Mouse (Mus musculus): ENCODE data around the gene Prdx2. TPM values are rescaled to one million over a fixed set of nuclear protein-coding genes. Genes with fewer than 3 reads are reported as not detected.

Prdx2 gene
- polyA plus RNA-seq, 1 experiment from 2014 or later = 810 TPM

- H3K9ac ChIP-seq (replicated peaks; ENCODE audit: low read length) = no peak overlapping the region
- no peaks in the 10 kb centered on the region for H3K9me3 ChIP-seq (ENCODE audit: low read length)
- H3K4me2 ChIP-seq (replicated peaks; ENCODE audit: low read depth, low read length) = peak overlapping the region; percentile 56
- peaks cover 17% of the 10 kb centered on the region for H3K4me1 ChIP-seq (ENCODE audit: insufficient read depth, low read length)
- peak overlapping the region; percentile 39 for H3K4me3 ChIP-seq (ENCODE audit: low read length)
- H3K36me3 ChIP-seq (ENCODE audit: insufficient read depth, low read length) = no peaks in the 10 kb centered on the region
- H3K27me3 ChIP-seq (ENCODE audit: insufficient read depth, low read length) = peaks cover 58% of the 10 kb centered on the region
- no peak for ATAC-seq (ENCODE audit: low FRiP score, low TSS enrichment)
- H3K27ac ChIP-seq (ENCODE audit: low read length) = no peak overlapping the region
- WGBS = 16% methylated on average over 23 of the region's 23 CpGs
Observed at GRCm38 (mm10) chr8:84936041-84936961, 33.1 kb upstream of the Prdx2 start.

DNA sequence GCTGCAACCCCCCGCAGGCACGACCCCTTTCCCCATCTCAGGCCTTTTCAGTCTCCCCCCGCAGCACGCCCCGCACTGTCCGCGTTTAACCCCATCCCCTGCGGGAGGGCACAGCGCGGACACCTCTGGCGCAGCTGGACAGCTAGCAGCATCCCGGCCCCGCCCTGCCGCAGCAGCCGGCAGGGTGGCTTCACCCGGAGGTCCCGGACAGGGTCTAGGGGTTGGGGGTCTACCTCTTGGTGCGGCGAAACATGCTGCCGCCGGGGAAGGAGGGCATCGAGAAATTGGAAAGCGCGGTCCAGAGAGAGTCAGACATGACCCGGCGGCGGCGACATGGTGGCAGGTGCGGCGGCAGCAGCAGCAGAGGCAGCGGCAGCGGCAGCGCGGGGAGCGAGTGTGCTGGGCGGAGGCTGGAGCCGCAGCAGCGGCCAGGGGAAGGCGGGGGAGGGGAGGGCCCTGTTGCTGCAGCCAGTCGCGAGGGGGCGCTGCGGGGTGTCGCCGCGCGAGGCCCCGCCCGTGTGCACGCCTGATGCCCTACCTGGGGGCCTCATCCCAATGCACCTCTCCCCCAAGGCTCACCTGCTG, 32.3 kb upstream of the Prdx2 start, which contains the start of gene Mast1:
Gene Mast1, minus strand, starts transcription at position 398 of the 585 bp plus-strand sequence.
- H3K9ac ChIP-seq (replicated peaks; ENCODE audit: low read length) = no peak within 1 kb of the TSS; the same call in 1 of the 2 replicates
- H3K4me2 ChIP-seq (replicated peaks; ENCODE audit: low read depth, low read length) = peak within 1 kb of the TSS; percentile 56
- H3K27ac ChIP-seq (ENCODE audit: low read length) = no peak within 1 kb of the TSS
- H3K9me3 ChIP-seq (ENCODE audit: low read length) = no peaks in the 10 kb centered on the region
- H3K4me1 ChIP-seq (ENCODE audit: insufficient read depth, low read length) = peaks cover 17% of the 10 kb centered on the region
- peak within 1 kb of the TSS; percentile 39 for H3K4me3 ChIP-seq (ENCODE audit: low read length)
- H3K36me3 ChIP-seq (ENCODE audit: insufficient read depth, low read length) = no peaks in the 10 kb centered on the region
- under 1% methylated on average over 50 of the region's 50 CpGs for WGBS
- H3K27me3 ChIP-seq (ENCODE audit: insufficient read depth, low read length) = peaks cover 56% of the 10 kb centered on the region
- peak; percentile 62; the same call in 1 of the 2 replicates for ATAC-seq (ENCODE audit: low FRiP score, low TSS enrichment)

DNA sequence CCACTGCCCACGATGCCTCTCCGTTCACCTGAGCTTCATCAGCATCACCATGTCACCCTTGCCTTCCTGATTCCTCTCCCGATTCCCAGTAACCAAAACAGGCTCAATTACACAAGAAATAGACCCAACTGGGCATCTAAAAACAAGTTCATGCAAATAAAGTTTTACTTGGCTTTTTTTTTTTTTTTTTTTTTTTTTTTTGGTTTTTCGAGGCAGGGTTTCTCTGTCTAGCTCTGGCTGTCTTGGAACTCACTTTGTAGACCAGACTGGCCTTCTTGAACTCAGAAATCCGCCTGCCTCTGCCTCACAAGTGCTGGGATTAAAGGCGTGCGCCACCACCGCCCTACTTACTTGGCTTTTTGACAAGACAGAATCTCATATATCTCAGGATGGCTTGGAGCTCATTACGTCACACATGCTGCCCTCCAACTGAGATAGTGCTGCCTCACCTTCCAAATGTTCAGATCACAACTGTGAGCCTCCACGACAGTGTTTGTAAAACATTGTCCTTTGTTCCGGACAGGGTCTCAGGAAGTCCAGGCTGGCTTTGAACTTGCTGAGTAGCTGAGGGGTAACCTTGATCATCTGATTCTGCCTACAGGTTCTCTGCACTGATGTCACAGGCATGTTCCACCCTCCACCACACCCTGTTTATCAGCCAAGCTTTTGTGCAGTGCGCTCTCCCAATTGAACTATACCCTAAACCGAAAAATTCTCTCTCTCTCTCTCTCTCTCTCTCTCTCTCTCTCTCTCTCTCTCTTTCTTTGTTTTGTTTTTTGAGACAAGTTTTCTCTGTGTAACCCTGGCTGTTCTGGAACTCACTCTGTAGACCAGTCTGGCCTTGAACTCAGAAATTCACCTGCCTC, 31.5 kb upstream of the Prdx2 start:
- no peaks in the 10 kb centered on the region for H3K36me3 ChIP-seq (ENCODE audit: insufficient read depth, low read length)
- peaks cover 57% of the 10 kb centered on the region for H3K27me3 ChIP-seq (ENCODE audit: insufficient read depth, low read length)
- 59% methylated on average over 13 of the region's 13 CpGs for WGBS
- no peak for ATAC-seq (ENCODE audit: low FRiP score, low TSS enrichment)
- peaks cover 17% of the 10 kb centered on the region for H3K4me1 ChIP-seq (ENCODE audit: insufficient read depth, low read length)
- no peak overlapping the region for H3K27ac ChIP-seq (ENCODE audit: low read length)
- H3K9ac ChIP-seq (replicated peaks; ENCODE audit: low read length) = no peak overlapping the region
- H3K9me3 ChIP-seq (ENCODE audit: low read length) = no peaks in the 10 kb centered on the region
- peak overlapping the region; percentile 56 for H3K4me2 ChIP-seq (replicated peaks; ENCODE audit: low read depth, low read length)
- no peak overlapping the region for H3K4me3 ChIP-seq (ENCODE audit: low read length)

DNA sequence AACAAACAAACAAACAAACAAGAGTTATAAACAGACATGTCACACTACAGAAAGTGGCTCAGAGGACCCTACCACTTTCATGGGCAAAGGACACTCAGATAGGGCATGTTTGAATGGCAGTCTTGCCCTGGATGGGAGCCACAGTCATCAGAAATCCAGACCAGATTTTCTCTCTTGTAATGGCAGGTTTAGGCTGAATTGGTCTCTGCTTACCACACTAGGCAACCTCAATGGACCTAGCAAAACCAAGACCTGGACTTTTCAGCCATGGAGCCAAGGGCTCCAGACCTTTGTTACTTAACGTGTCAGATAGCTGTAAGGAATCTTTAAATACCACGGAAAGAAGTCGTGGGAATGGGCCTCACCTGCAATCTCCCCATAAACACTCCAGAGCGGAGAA, 25.7 kb upstream of the Prdx2 start:
- Histone ChIP-seq H3K9me3 (ENCODE audit: low read length) (no peaks in the 10 kb centered on the region), H3K4me1 (ENCODE audit: insufficient read depth, low read length) (peaks cover 12% of the 10 kb centered on the region), H3K4me3 (ENCODE audit: low read length) (no peak overlapping the region), H3K4me2 (replicated peaks; ENCODE audit: low read depth, low read length) (no peak overlapping the region), H3K27ac (ENCODE audit: low read length) (no peak overlapping the region), H3K27me3 (ENCODE audit: insufficient read depth, low read length) (peaks cover 57% of the 10 kb centered on the region), H3K9ac (replicated peaks; ENCODE audit: low read length) (no peak overlapping the region), H3K36me3 (ENCODE audit: insufficient read depth, low read length) (no peaks in the 10 kb centered on the region)
- WGBS = 17% methylated on average over 4 of the region's 4 CpGs
- no peak for ATAC-seq (ENCODE audit: low FRiP score, low TSS enrichment)

GRCm38 (mm10) chr8:84944478-84945160, 24.8 kb upstream of the Prdx2 start:
- Histone ChIP-seq H3K36me3 (ENCODE audit: insufficient read depth, low read length) (no peaks in the 10 kb centered on the region), H3K27ac (ENCODE audit: low read length) (no peak overlapping the region), H3K4me1 (ENCODE audit: insufficient read depth, low read length) (peaks cover 12% of the 10 kb centered on the region), H3K9me3 (ENCODE audit: low read length) (no peaks in the 10 kb centered on the region), H3K4me2 (replicated peaks; ENCODE audit: low read depth, low read length) (peak overlapping the region; percentile 12; the same call in 1 of the 2 replicates), H3K27me3 (ENCODE audit: insufficient read depth, low read length) (peaks cover 59% of the 10 kb centered on the region), H3K4me3 (ENCODE audit: low read length) (peak overlapping the region; percentile 5; the same call in 1 of the 2 replicates), H3K9ac (replicated peaks; ENCODE audit: low read length) (no peak overlapping the region)
- 2% methylated on average over 26 of the region's 26 CpGs for WGBS
- ATAC-seq (ENCODE audit: low FRiP score, low TSS enrichment) = no peak

DNA sequence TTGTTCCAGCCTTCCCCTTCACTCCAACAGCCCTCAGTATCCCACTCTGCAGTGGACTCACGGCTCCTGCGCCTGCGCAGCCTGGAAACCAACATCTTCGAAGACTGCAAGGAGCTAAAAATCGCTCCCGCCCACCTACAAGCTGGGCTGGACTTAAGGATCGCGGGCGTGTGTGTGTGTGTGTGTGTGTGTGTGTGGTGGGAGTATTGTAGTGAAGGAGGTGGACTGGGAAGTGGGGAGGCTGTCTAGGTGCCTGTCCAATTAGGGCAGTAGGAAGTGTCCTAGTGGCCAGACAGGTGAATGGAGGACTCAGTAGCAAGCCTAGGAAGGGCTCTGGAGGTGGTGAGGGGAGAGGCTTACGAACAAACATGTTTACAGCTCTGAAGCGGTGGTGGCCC, 24.2 kb upstream of the Prdx2 start:
- WGBS = 5% methylated on average over 11 of the region's 11 CpGs
- Histone ChIP-seq H3K27ac (ENCODE audit: low read length) (no peak overlapping the region), H3K4me1 (ENCODE audit: insufficient read depth, low read length) (peaks cover 12% of the 10 kb centered on the region), H3K9ac (replicated peaks; ENCODE audit: low read length) (no peak overlapping the region), H3K27me3 (ENCODE audit: insufficient read depth, low read length) (peaks cover 66% of the 10 kb centered on the region), H3K36me3 (ENCODE audit: insufficient read depth, low read length) (no peaks in the 10 kb centered on the region), H3K4me3 (ENCODE audit: low read length) (peak overlapping the region; percentile 49), H3K9me3 (ENCODE audit: low read length) (no peaks in the 10 kb centered on the region), H3K4me2 (replicated peaks; ENCODE audit: low read depth, low read length) (peak overlapping the region; percentile 69; the same call in 1 of the 2 replicates)
- ATAC-seq (ENCODE audit: low FRiP score, low TSS enrichment) = no peak

- no peak for ATAC-seq (ENCODE audit: low FRiP score, low TSS enrichment)
- H3K9me3 ChIP-seq (ENCODE audit: low read length) = no peaks in the 10 kb centered on the region
- peaks cover 12% of the 10 kb centered on the region for H3K4me1 ChIP-seq (ENCODE audit: insufficient read depth, low read length)
- peaks cover 67% of the 10 kb centered on the region for H3K27me3 ChIP-seq (ENCODE audit: insufficient read depth, low read length)
- H3K27ac ChIP-seq (ENCODE audit: low read length) = no peak overlapping the region
- no peaks in the 10 kb centered on the region for H3K36me3 ChIP-seq (ENCODE audit: insufficient read depth, low read length)
- peak overlapping the region; percentile 69 for H3K4me2 ChIP-seq (replicated peaks; ENCODE audit: low read depth, low read length)
- peak overlapping the region; percentile 33; the same call in 1 of the 2 replicates for H3K9ac ChIP-seq (replicated peaks; ENCODE audit: low read length)
- WGBS = 2% methylated on average over 43 of the region's 67 CpGs
- H3K4me3 ChIP-seq (ENCODE audit: low read length) = peak overlapping the region; percentile 49
Observed at GRCm38 (mm10) chr8:84945633-84946527, 23.5 kb upstream of the Prdx2 start.

DNA sequence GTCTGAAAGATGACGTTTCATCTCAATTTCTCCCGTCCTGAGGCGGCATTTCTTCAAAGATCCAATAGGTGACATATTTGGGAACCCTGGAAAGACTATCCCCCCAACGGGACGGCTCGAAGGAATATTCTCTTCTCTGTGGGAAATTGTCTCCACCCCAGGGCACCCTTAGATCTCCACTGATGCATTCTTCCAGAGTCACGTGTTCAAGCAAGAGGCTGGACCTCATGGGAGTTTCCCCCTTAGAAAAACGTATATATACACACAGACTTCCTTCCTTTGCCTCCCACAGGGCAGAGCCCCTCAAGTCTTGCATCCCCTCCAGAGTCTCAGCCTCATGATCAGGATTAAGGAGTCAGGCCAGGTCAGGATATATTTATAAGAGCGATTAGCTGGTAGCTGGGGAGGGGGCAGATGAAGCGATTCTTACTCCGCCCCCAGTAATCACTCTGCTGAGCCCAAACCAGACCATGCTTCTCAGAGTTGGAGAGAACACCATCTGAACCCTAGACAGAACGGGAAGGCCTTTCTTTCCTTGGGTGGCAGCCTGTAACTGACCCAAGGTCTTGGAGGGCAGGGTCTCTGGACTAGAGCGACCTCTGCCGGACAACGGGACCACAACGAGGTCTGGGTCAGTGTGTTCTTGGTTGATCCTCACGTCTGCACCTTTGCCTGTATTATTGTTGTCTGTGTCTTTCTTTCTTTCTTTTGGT, 22.7 kb upstream of the Prdx2 start, which contains the start of gene Rtbdn:
Gene Rtbdn, plus strand, starts transcription at position 464 of the 713 bp plus-strand sequence.
- Histone ChIP-seq H3K27me3 (ENCODE audit: insufficient read depth, low read length) (peaks cover 68% of the 10 kb centered on the region), H3K4me3 (ENCODE audit: low read length) (peak within 1 kb of the TSS; percentile 49), H3K9me3 (ENCODE audit: low read length) (no peaks in the 10 kb centered on the region), H3K4me2 (replicated peaks; ENCODE audit: low read depth, low read length) (peak within 1 kb of the TSS; percentile 69), H3K4me1 (ENCODE audit: insufficient read depth, low read length) (peaks cover 12% of the 10 kb centered on the region), H3K9ac (replicated peaks; ENCODE audit: low read length) (peak within 1 kb of the TSS; percentile 33; the same call in 1 of the 2 replicates), H3K27ac (ENCODE audit: low read length) (no peak within 1 kb of the TSS), H3K36me3 (ENCODE audit: insufficient read depth, low read length) (no peaks in the 10 kb centered on the region)
- 12% methylated on average over 17 of the region's 17 CpGs for WGBS
- 0 out of 2 replicates have a peak, but pooled peaks have one; percentile 10 for ATAC-seq (ENCODE audit: low FRiP score, low TSS enrichment)

Data from kidney, embryonic 16.5 days (tissue).